Comparison of ENCODE assay signal across 18 mouse cellular contexts in genomic region chr8:84105676-84106075, GRCm38 (mm10). TPM values are rescaled to one million over a fixed set of nuclear protein-coding genes. Genes with fewer than 3 reads are reported as not detected.
DNase-seq lines count a peak whose midpoint lies in the region; ATAC-seq lines count a peak whose summit lies in the region.
"Had no signal": no experiment of that assay in that cellular context is flagged by ENCODE, and none has a peak within 500 bp of the region (broad histone marks: within the 10 kb centered on the region; RNA-seq: fewer than 3 reads in every experiment).

No protein-coding gene starts in this region.

- 0 out of 2 replicates have a peak overlapping the region, but pooled peaks have one; percentile 60 for H3K9ac ChIP-seq in neural tube, embryonic 13.5 days
- no peak overlapping the region for H3K9ac ChIP-seq in liver, embryonic 16.5 days (ENCODE audit: low read depth, low read length)
- H3K9ac ChIP-seq: stomach, embryonic 15.5 days had no signal

- H3K4me3 ChIP-seq in neural tube, embryonic 13.5 days = peak overlapping the region; percentile 38
- H3K4me3 ChIP-seq in liver, embryonic 16.5 days (ENCODE audit: low read depth, low read length) = no peak overlapping the region

- DNase-seq in cerebellum, adult 9-11 months = peak; percentile 34
- DNase-seq in cerebellum, adult 9-10 months = no peak
- no peak for DNase-seq in neural tube, embryonic 10.5 days (ENCODE audit: extremely low spot score, low spot score)
- DNase-seq in adrenal gland, adult 2 months = no peak
- no peak for DNase-seq in cerebellum, postnatal 14 days
- DNase-seq in spleen, postnatal 4 days (ENCODE audit: low spot score in 2 of 2) = no peak
- DNase-seq: gastrocnemius, postnatal 25 days; heart, postnatal 4 days; kidney, postnatal 25 days; lung, postnatal 36 days; right cerebral cortex, postnatal 14 days had no signal

- H3K9me3 ChIP-seq in neural tube, embryonic 13.5 days = no peaks in the 10 kb centered on the region
- H3K9me3 ChIP-seq in liver, embryonic 16.5 days (replicated peaks; ENCODE audit: control insufficient read depth, low read length) = no peaks in the 10 kb centered on the region
- H3K9me3 ChIP-seq: neural tube, embryonic 12.5 days; stomach, embryonic 15.5 days had no signal

- H3K36me3 ChIP-seq in neural tube, embryonic 13.5 days = peaks cover 19% of the 10 kb centered on the region
- no peaks in the 10 kb centered on the region for H3K36me3 ChIP-seq in liver, embryonic 16.5 days (ENCODE audit: control insufficient read depth, insufficient read depth)

- WGBS in neural tube, embryonic 13.5 days = 70% methylated on average over 2 of the region's 2 CpGs
- WGBS in liver, embryonic 16.5 days (ENCODE audit: insufficient replicate concordance) = 63% methylated on average over 2 of the region's 2 CpGs

- H3K27ac ChIP-seq in neural tube, embryonic 13.5 days (replicated peaks) = peak overlapping the region; percentile 87
- no peak overlapping the region for H3K27ac ChIP-seq in liver, embryonic 16.5 days (ENCODE audit: low read length)
- H3K27ac ChIP-seq: stomach, embryonic 15.5 days had no signal

- peak overlapping the region; percentile 54 for H3K4me2 ChIP-seq in neural tube, embryonic 13.5 days
- peak overlapping the region; percentile 93; the same call in 1 of the 2 replicates for H3K4me2 ChIP-seq in liver, embryonic 16.5 days (ENCODE audit: low read depth, low read length)

- H3K4me1 ChIP-seq in neural tube, embryonic 13.5 days (replicated peaks) = peaks cover 41% of the 10 kb centered on the region
- peaks cover 17% of the 10 kb centered on the region for H3K4me1 ChIP-seq in liver, embryonic 16.5 days (ENCODE audit: control insufficient read depth, low read depth, low read length)

- ATAC-seq in neural tube, embryonic 13.5 days (ENCODE audit: low read depth) = no peak
- ATAC-seq in liver, embryonic 16.5 days (ENCODE audit: low read depth) = no peak

- H3K27me3 ChIP-seq in neural tube, embryonic 13.5 days = no peaks in the 10 kb centered on the region
- no peaks in the 10 kb centered on the region for H3K27me3 ChIP-seq in liver, embryonic 16.5 days (ENCODE audit: control insufficient read depth, insufficient read depth, low read depth, low read length)
- H3K27me3 ChIP-seq: neural tube, embryonic 12.5 days; stomach, embryonic 15.5 days had no signal

RNA-seq across cellular contexts. Expression of gene Dcaf15, which starts 1.1 kb away (rescaled TPM):
- 16.5 and 16.8 TPM in 2 replicates for polyA plus RNA-seq in neural tube, embryonic 13.5 days (2015; fragmentation: Nextera tagmentation; extraction: Ambion mirVana)
- 2.4 and 3.0 TPM in 2 replicates for polyA plus RNA-seq in liver, embryonic 16.5 days (2015; fragmentation: Nextera tagmentation; extraction: Ambion mirVana)
- 10 to 100 TPM; 14.4 to 18.2 TPM for total RNA-seq in adrenal gland, adult 2 months (2021)
- polyA plus RNA-seq in adrenal gland, adult 2 months (2012; rRNA removed) = 60.2 and 62.7 TPM in 2 replicates

RNA-seq across cellular contexts. Expression of gene Podnl1, which starts 20.1 kb away (rescaled TPM):
- 0.36 and 0.51 TPM in 2 replicates for polyA plus RNA-seq in neural tube, embryonic 13.5 days (2015; fragmentation: Nextera tagmentation; extraction: Ambion mirVana)
- polyA plus RNA-seq in liver, embryonic 16.5 days (2015; fragmentation: Nextera tagmentation; extraction: Ambion mirVana) = 0.04 TPM in 1 of 2 replicates, not detected in the other
- under 1 TPM; 0.23 to 0.31 TPM for total RNA-seq in adrenal gland, adult 2 months (2021)
- polyA plus RNA-seq in adrenal gland, adult 2 months (2012; rRNA removed) = 2.4 and 2.5 TPM in 2 replicates
- total RNA-seq: gastrocnemius, postnatal 25 days; heart, postnatal 4 days; left cerebral cortex, postnatal 36 days had no signal
- polyA plus RNA-seq: cortical plate, adult 2 months; erythroblast, embryonic 14.5 days had no signal

RNA-seq across cellular contexts. Expression of gene Rfx1, which starts 39.0 kb away (rescaled TPM):
- polyA plus RNA-seq in neural tube, embryonic 13.5 days (2015; fragmentation: Nextera tagmentation; extraction: Ambion mirVana) = 8.1 and 8.2 TPM in 2 replicates
- polyA plus RNA-seq in liver, embryonic 16.5 days (2015; fragmentation: Nextera tagmentation; extraction: Ambion mirVana) = 2.0 and 2.7 TPM in 2 replicates
- total RNA-seq in adrenal gland, adult 2 months (2021) = 10 to 100 TPM; 17.1 to 19.9 TPM
- polyA plus RNA-seq in adrenal gland, adult 2 months (2012; rRNA removed) = 34.5 and 36.6 TPM in 2 replicates

RNA-seq across cellular contexts. Expression of gene Gm10643, which starts 40.7 kb away (rescaled TPM):
- polyA plus RNA-seq in neural tube, embryonic 13.5 days (2015; fragmentation: Nextera tagmentation; extraction: Ambion mirVana) = 1.9 and 2.2 TPM in 2 replicates
- 0.08 and 0.32 TPM in 2 replicates for polyA plus RNA-seq in liver, embryonic 16.5 days (2015; fragmentation: Nextera tagmentation; extraction: Ambion mirVana)
- 1 to 10 TPM; 1.6 to 4.1 TPM for total RNA-seq in adrenal gland, adult 2 months (2021)
- 0.36 and 0.55 TPM in 2 replicates for polyA plus RNA-seq in adrenal gland, adult 2 months (2012; rRNA removed)
- polyA plus RNA-seq: erythroblast, embryonic 14.5 days had no signal

RNA-seq across cellular contexts. Expression of gene Cc2d1a, which starts 42.1 kb away (rescaled TPM):
- 24.3 and 25.6 TPM in 2 replicates for polyA plus RNA-seq in neural tube, embryonic 13.5 days (2015; fragmentation: Nextera tagmentation; extraction: Ambion mirVana)
- 5.3 and 5.8 TPM in 2 replicates for polyA plus RNA-seq in liver, embryonic 16.5 days (2015; fragmentation: Nextera tagmentation; extraction: Ambion mirVana)
- 10 to 100 TPM; 28.5 to 39.0 TPM for total RNA-seq in adrenal gland, adult 2 months (2021)
- 35.8 and 37.1 TPM in 2 replicates for polyA plus RNA-seq in adrenal gland, adult 2 months (2012; rRNA removed)
